Mouse (Mus musculus): Measurements from ENCODE around the gene Tdrd3.

Tdrd3 gene

GRCm38 (mm10) chr14:87451645-87452443, 35.4 kb downstream of the Tdrd3 start:
- peak; percentile 57 to 80 for DNase-seq (ENCODE audit: low spot score in 2 of 2)

GRCm38 (mm10) chr14:87455630-87456175, 39.3 kb downstream of the Tdrd3 start:
- DNase-seq (ENCODE audit: low spot score in 2 of 2), result no peak

DNA sequence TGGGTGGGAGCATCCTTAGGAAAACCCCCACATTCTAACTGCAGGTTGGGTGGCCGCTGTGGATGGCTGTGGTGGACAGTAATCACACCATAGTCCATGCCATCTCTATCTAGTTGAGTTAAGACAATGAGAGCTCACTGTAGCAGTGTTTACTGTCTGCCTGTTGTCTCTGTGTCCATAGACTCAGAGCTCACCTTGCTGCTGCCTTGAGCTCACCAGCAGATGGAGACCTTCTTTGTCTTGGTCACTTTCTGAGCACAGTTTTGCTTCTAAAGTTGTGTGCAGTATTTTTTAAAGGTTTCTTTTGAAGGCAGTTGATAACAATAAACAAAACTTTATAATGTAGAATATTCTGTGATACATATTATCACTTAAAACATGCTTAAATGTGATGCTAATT, 43.3 kb downstream of the Tdrd3 start:
- DNase-seq (ENCODE audit: low spot score in 2 of 2), result no peak

DNA sequence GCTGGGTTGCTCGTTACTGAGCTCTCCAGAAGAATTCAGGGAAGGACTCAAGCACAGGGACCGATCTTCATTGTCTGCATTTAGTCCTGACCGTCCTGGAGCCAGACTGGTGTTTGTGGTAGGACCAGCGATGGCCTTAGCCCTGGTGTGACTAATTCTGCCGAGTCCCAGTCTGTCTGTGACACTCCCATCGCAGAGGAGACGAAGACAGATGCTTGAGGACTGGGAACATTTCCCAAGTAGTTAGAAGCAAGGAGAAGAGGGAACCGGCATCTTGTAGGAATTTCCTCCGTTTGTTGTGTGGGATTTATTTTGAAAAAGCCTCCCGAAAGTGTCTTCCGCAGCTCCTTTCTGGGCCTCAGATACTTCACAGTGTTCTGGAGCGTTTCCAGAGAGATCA, 45.1 kb downstream of the Tdrd3 start:
- no peak for DNase-seq (ENCODE audit: low spot score in 2 of 2)

- DNase-seq (ENCODE audit: low spot score in 2 of 2), result peak; percentile 62 to 83
Measured at GRCm38 (mm10) chr14:87463963-87464654, 47.7 kb downstream of the Tdrd3 start.

- no peak for DNase-seq (ENCODE audit: low spot score in 2 of 2)
Measured at GRCm38 (mm10) chr14:87464655-87465054, 48.2 kb downstream of the Tdrd3 start.

GRCm38 (mm10) chr14:87467586-87467985, 51.1 kb downstream of the Tdrd3 start:
- no peak for DNase-seq (ENCODE audit: low spot score in 2 of 2)

GRCm38 (mm10) chr14:87471521-87471920, 55.1 kb downstream of the Tdrd3 start:
- no peak for DNase-seq (ENCODE audit: low spot score in 2 of 2)

GRCm38 (mm10) chr14:87472782-87473181, 56.3 kb downstream of the Tdrd3 start:
- DNase-seq (ENCODE audit: low spot score in 2 of 2), result no peak

GRCm38 (mm10) chr14:87475721-87476359, 59.4 kb downstream of the Tdrd3 start:
- no peak for DNase-seq (ENCODE audit: low spot score in 2 of 2)

- DNase-seq (ENCODE audit: low spot score in 2 of 2), result no peak
Measured at GRCm38 (mm10) chr14:87478339-87478951, 62.0 kb downstream of the Tdrd3 start.

DNA sequence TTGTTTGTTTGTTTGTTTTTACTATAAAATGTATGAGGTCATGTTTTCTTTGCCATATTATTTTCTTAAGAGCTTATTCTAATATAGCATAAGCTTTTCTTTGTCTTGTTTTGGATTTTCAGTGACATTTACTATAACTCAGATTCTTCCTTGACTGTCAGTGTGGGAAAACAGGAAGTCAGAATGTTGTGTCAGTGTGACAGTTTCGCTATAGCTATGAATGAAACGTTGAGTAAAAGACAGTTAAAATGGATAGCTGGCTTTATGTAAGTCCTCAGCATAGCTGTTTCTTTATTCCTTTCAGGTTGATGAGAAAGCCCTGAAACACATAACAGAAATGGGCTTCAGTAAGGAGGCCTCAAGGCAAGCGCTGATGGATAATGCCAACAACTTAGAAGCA, 69.4 kb downstream of the Tdrd3 start:
- no peak for DNase-seq (ENCODE audit: low spot score in 2 of 2)

DNA sequence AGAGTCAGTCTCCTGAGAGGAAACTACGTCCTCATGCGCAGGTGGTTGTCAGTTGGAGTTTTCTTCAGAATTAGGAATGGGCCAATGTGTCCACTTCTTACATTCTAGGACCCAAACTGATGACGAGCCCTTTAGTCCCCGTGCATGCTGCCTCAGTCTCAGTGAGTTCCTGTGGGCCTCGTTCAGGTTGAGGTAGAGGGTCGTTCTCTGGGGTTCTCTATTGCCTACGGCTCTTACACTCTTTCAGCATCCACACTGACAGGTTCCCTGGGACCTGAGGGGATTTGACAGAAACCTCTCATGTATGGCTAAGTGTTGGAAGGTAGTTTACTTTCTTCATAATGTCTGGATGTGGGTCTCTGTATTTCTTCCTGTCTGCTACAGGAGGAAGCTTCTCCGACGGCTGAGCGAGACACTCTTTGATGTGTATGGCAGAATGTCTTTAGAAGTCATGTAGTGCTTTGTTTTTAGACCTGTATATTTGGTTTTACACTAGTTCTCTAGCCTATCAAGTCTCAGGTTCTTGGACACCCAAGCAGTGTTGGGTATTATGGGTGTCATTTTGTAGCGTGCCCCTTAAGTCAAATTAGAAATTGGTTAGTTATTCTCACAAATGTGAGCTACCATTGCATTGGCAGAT, 81.6 kb downstream of the Tdrd3 start:
- no peak for DNase-seq (ENCODE audit: low spot score in 2 of 2)

- no peak for DNase-seq (ENCODE audit: low spot score in 2 of 2)
Measured at GRCm38 (mm10) chr14:87505924-87506323, 89.5 kb downstream of the Tdrd3 start.

GRCm38 (mm10) chr14:87515281-87515680, 98.8 kb downstream of the Tdrd3 start:
- DNase-seq (ENCODE audit: low spot score in 2 of 2), result no peak

GRCm38 (mm10) chr14:87517381-87517780, 100.9 kb downstream of the Tdrd3 start:
- DNase-seq (ENCODE audit: low spot score in 2 of 2), result no peak

DNA sequence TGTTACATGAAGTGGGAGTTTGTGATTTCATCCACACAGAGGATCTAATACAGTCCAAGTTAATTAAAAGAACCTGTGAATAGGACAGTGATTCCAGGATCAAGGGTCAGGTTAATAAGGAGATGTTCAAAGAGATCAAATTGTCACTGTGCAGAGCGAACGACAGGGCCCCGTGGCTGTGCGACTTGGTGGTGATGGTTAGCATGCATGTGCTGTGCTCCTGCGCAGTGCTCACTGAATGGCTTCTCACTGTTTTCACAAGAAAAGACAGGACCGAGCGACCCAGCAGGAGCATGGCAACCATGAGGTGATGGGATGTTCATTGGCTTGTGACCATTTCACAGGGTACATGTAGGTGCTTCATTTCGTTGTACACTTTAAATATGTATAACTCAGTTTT, 115.4 kb downstream of the Tdrd3 start:
- DNase-seq (ENCODE audit: low spot score in 2 of 2), result no peak

- no peak for DNase-seq (ENCODE audit: low spot score in 2 of 2)
Measured at GRCm38 (mm10) chr14:87537127-87537819, 120.8 kb downstream of the Tdrd3 start.

GRCm38 (mm10) chr14:87549986-87550385, 133.5 kb downstream of the Tdrd3 start:
- DNase-seq (ENCODE audit: low spot score in 2 of 2), result no peak

DNA sequence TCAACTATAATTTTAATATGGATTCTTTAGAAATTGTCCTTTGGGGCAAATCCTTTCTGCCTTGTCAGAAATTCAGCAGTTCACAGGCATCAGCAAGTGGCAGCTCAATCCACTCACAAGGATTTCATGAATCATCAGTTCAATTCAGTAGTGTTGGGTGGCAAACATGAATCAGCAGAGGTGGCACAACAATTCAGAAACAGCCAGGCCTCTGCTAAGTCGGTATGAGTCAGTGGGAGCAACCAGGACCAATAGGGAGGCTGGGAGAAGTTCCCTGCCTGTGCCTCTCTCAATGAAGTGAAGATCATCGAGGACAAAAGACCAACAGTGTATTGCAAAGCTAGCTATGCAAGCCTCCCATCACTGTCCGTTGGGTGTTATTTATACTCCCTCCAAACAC, 135.8 kb downstream of the Tdrd3 start:
- no peak for DNase-seq (ENCODE audit: low spot score in 2 of 2)

GRCm38 (mm10) chr14:87563841-87564240, 147.4 kb downstream of the Tdrd3 start:
- DNase-seq (ENCODE audit: low spot score in 2 of 2), result no peak
